Mouse (Mus musculus) heart, embryonic 14.5 days (tissue): ENCODE measurements around the gene Fam189b. TPM values are rescaled to one million over a fixed set of nuclear protein-coding genes. Genes with fewer than 3 reads are reported as not detected.

Experiments used
- ATAC-seq: fragments of 200-750 bp; cut with Nextera tagmentation; 2 replicates; pipeline ENCODE4 v1.8.0; 2017; ENCODE audit warnings: low read depth, moderate TSS enrichment; ENCODE audit not compliant: insufficient number of reproducible peaks, insufficient read depth, low FRiP score
- H3K27ac ChIP-seq, 2 experiments: fragments of 200-500 bp in 1 of 2; fragments of 300-500 bp in 1 of 2; sonication (generic) in 1 of 2; replicated peaks in 1 of 2; 2 replicates each; pipeline ENCODE4 v1.5.1; 2012 to 2014; ENCODE audit warnings: low read depth in 2 of 2, low read length in 2 of 2, control low read depth in 1 of 2, mild to moderate bottlenecking in 1 of 2, mixed read lengths in 1 of 2; ENCODE audit not compliant: control insufficient read depth in 1 of 2, insufficient read depth in 1 of 2
- H3K27me3 ChIP-seq: fragments of 300-500 bp; sonication (generic); 2 replicates; pipeline ENCODE4 v1.6.1; 2014; ENCODE audit warnings: mild to moderate bottlenecking, low read length, control low read depth; ENCODE audit not compliant: control insufficient read depth, insufficient read depth
- H3K36me3 ChIP-seq: fragments of 300-500 bp; sonication (generic); 2 replicates; pipeline ENCODE4 v1.6.1; 2014; ENCODE audit warnings: mild to moderate bottlenecking, control low read depth, low read length, mixed read lengths; ENCODE audit not compliant: control insufficient read depth, insufficient read depth
- H3K4me1 ChIP-seq, 2 experiments: fragments of 200-500 bp in 1 of 2; fragments of 300-500 bp in 1 of 2; sonication (generic) in 1 of 2; 2 replicates each; pipeline ENCODE4 v1.6.1; 2012 to 2014; ENCODE audit warnings: low read length in 2 of 2, control low read depth in 1 of 2, mixed read lengths in 1 of 2; ENCODE audit not compliant: control insufficient read depth in 2 of 2, insufficient read depth in 2 of 2
- H3K4me2 ChIP-seq: fragments of 300-500 bp; sonication (generic); 2 replicates; pipeline ENCODE4 v1.6.1; 2014; ENCODE audit warnings: mild to moderate bottlenecking, low read length
- H3K4me3 ChIP-seq, 2 experiments: fragments of 200-500 bp in 1 of 2; fragments of 300-500 bp in 1 of 2; sonication (generic) in 1 of 2; 2 replicates each; pipeline ENCODE4 v1.5.1; 2012 to 2014; ENCODE audit warnings: low read length in 2 of 2, mild to moderate bottlenecking in 2 of 2, control low read depth in 1 of 2, low read depth in 1 of 2, moderate library complexity in 1 of 2; ENCODE audit not compliant: control insufficient read depth in 1 of 2, insufficient read depth in 1 of 2
- H3K9ac ChIP-seq: fragments of 300-500 bp; sonication (generic); 2 replicates; pipeline ENCODE4 v1.6.1; 2014; ENCODE audit warnings: mild to moderate bottlenecking, low read length
- H3K9me3 ChIP-seq: fragments of 300-500 bp; sonication (generic); 2 replicates; pipeline ENCODE4 v1.6.1; 2016; ENCODE audit warnings: low read length, control low read depth; ENCODE audit not compliant: control insufficient read depth
- WGBS: fragments of 180-500 bp; shearing (Covaris S2); extraction: QIAGEN DNeasy Blood & Tissue Kit; methylation state at CpG from one replicate; pipeline ENCODE4 v1.1.7; 2014; 5-methylcytosine and 5-hydroxymethylcytosine counted together
- polyA plus RNA-seq: library from polyadenylated mRNA; unstranded; fragments of >200 nt; fragmentation: Nextera tagmentation; extraction: Ambion mirVana; gene quantifications from 2 replicates; pipeline ENCODE4 v1.2.1, GENCODE M21; 2014

Fam189b gene
- polyA plus RNA-seq, 1 experiment from 2014 or later = 12.8 TPM

DNA sequence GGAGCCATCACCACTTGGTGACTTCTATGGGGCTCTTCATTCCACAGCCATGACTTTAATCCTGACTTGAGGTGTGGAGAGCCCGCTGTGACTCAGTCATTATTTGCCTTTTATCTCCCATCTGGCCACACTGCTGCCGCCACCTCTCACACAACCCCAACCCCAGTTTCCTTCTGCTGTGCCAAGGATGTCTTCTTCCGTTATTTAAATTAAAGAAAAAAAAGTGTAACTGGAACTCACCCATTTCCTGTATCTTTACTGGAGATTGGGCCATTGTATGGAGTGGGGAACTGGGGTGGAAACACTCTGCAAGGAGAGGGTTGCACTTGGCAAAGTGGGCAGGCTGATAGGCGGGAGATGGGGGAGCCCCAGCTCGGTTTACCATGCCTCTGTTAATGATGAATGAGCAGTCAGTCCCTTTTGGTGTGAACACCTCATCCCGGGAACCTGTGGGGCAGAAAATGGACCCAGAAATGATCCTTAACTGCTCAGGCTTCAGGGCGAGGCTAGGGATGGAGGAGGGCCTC is 349 bp upstream of the Fam189b start:
- no peak for ATAC-seq
- H3K36me3 ChIP-seq = peaks cover 42% of the 10 kb centered on the region
- WGBS = 43% methylated on average over 7 of the region's 7 CpGs

DNA sequence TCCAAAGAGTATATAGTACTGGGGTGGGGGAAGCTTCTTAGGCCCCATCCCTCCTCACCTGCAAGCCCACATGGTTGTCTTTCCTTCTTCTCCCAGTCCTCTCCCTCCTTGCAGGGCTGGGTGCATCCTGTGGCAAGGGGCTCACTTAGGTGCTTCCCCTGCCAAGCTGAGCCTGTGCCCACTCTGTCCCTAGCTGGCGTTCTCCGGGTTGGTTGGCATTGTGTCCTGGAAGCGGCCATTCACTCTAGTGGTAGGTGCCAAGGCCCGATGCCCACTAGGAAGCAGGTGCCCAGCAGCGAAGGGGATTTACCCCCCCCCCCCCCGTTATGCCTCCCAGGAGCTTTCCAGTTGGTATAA is 994 bp downstream of the Fam189b start:
- Histone ChIP-seq H3K27ac (no peak overlapping the region), H3K4me2 (peak overlapping the region; percentile 82), H3K9ac (peak overlapping the region; percentile 81), H3K36me3 (peaks cover 53% of the 10 kb centered on the region), H3K9me3 (no peaks in the 10 kb centered on the region), H3K4me3 (peak overlapping the region; percentile 48 to 79), H3K27me3 (no peaks in the 10 kb centered on the region), H3K4me1 (peaks cover 9 to 11% of the 10 kb centered on the region in 2 experiments)
- WGBS = 83% methylated on average over 6 of the region's 6 CpGs
- ATAC-seq = no peak

More for the DNA sequence above, 349 bp upstream of the Fam189b start:
- H3K4me2 ChIP-seq = peak overlapping the region; percentile 82
- peak overlapping the region in 1 of 2 experiments; percentile 48; a peak in 3 of 4 replicates for H3K4me3 ChIP-seq
- H3K27ac ChIP-seq = no peak overlapping the region; a peak in 1 of 4 replicates
- peaks cover 11 to 17% of the 10 kb centered on the region in 2 experiments for H3K4me1 ChIP-seq
- peak overlapping the region; percentile 81 for H3K9ac ChIP-seq
- H3K27me3 ChIP-seq = no peaks in the 10 kb centered on the region
- no peaks in the 10 kb centered on the region for H3K9me3 ChIP-seq

DNA sequence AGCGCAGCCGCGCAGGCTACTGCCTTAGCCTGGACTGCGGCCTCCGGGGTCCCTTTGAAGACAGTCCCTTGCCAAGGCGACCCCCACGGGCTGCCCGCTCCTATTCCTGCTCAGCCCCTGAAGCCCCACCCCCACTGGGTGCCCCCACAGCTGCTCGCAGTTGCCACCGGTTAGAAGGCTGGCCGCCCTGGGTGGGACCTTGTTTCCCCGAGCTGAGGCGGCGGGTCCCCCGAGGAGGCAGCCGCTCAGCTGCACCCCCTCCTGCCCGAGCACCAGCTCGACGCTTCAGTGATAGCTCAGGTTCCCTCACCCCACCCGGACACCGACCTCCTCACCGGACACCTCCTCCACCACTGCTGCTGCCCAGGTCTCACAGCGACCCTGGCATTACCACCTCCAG is 4.3 kb downstream of the Fam189b start:
- peaks cover 20% of the 10 kb centered on the region for H3K36me3 ChIP-seq
- no peaks in the 10 kb centered on the region for H3K9me3 ChIP-seq
- no peak overlapping the region for H3K4me3 ChIP-seq
- ATAC-seq = no peak
- H3K4me1 ChIP-seq = peaks cover 9 to 11% of the 10 kb centered on the region in 2 experiments
- no peak overlapping the region for H3K27ac ChIP-seq
- H3K4me2 ChIP-seq = no peak overlapping the region
- no peak overlapping the region for H3K9ac ChIP-seq
- H3K27me3 ChIP-seq = no peaks in the 10 kb centered on the region
- 36% methylated on average over 23 of the region's 23 CpGs for WGBS

DNA sequence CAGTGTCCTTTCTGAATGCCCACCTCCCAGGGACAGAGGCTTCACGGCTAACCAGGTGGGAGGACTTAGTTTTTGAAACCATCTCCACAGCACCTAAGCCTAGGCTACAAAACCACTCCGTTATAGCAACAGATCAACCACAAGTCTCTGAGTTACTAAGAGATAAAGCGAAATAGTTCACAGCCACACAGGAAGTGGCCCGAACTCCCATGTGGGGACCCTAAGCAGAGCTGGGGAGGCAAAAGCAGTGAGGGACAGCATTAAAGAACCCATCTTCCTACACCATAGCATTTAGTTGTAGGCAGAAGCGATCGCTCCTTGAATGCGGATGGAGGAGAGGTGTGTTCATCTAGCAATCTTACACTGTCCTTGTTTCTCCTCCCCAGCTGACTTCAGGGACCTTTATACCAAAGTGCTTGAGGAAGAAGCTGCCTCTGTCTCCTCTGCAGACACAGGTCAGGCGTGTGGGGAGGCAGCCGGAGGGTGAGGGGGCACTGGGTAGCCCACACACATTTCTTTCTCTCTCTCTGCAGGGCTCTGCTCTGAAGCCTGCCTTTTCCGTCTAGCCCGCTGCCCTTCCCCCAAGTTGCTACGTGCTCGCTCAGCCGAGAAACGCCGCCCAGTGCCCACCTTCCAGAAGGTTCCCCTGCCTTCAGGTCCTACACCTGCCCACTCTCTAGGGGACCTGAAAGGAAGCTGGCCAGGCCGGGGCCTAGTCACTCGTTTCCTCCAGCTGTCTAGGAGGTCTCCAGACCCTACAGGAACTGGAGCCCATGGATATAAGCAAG is 4.9 kb downstream of the Fam189b start:
- Histone ChIP-seq H3K4me1 (peaks cover 7 to 8% of the 10 kb centered on the region in 2 experiments), H3K9me3 (no peaks in the 10 kb centered on the region), H3K27me3 (no peaks in the 10 kb centered on the region), H3K36me3 (peaks cover 15% of the 10 kb centered on the region; the same call in 1 of the 2 replicates), H3K4me3 (no peak overlapping the region), H3K4me2 (no peak overlapping the region), H3K9ac (no peak overlapping the region), H3K27ac (no peak overlapping the region)
- WGBS = 79% methylated on average over 18 of the region's 18 CpGs
- no peak for ATAC-seq

DNA sequence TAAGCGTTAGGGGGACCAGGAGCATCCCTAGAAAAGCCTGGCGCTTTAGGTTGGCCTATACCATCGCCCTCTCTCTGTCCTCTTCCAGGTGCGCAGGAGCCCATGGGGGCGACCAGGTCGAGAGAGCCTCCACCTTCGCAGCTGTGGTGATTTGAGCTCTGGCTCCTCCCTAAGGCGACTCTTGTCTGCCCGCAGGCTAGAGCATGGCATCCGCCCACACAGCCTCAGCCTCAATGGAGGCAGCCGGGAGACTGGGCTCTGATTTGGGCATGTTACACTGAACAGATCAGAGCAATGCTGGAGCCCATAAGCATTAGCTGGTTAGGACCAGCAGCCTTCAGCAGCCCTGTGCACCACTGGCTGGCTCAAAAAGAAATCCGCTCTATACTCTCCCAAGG is 5.5 kb downstream of the Fam189b start:
- peaks cover 6% of the 10 kb centered on the region in 2 experiments for H3K4me1 ChIP-seq
- ATAC-seq = no peak
- H3K9me3 ChIP-seq = no peaks in the 10 kb centered on the region
- no peak overlapping the region for H3K4me3 ChIP-seq
- peaks cover 15% of the 10 kb centered on the region; the same call in 1 of the 2 replicates for H3K36me3 ChIP-seq
- no peaks in the 10 kb centered on the region for H3K27me3 ChIP-seq
- 70% methylated on average over 12 of the region's 12 CpGs for WGBS
- no peak overlapping the region for H3K27ac ChIP-seq
- H3K4me2 ChIP-seq = no peak overlapping the region
- no peak overlapping the region for H3K9ac ChIP-seq

DNA sequence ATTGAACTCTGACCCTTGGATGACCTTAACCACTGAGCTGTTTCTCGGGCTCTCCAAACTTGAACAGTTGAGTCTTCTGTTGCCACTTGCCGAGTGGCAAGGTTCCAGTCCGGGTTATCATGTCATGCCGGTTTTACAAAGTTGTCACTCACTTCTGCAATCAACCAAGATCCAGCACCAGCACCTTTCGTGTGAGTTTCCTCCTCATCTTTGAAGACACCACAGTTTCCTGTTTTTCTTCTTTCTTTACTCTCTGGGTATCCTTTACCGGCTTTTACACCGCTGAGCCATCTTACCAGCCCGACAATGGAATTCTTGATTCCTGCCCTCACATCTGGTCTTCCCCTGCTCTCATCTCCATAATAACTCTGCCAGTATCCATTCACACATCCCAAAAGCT is 7.5 kb downstream of the Fam189b start:
- WGBS = 75% methylated on average over 8 of the region's 8 CpGs
- no peak overlapping the region for H3K27ac ChIP-seq
- no peak overlapping the region for H3K9ac ChIP-seq
- H3K4me3 ChIP-seq = no peak overlapping the region
- H3K4me2 ChIP-seq = no peak overlapping the region
- H3K36me3 ChIP-seq = peaks cover 15% of the 10 kb centered on the region; the same call in 1 of the 2 replicates
- H3K9me3 ChIP-seq = no peaks in the 10 kb centered on the region
- peaks cover 0 to 2% of the 10 kb centered on the region in 2 experiments; a peak in 1 of 4 replicates for H3K4me1 ChIP-seq
- H3K27me3 ChIP-seq = no peaks in the 10 kb centered on the region
- ATAC-seq = no peak

DNA sequence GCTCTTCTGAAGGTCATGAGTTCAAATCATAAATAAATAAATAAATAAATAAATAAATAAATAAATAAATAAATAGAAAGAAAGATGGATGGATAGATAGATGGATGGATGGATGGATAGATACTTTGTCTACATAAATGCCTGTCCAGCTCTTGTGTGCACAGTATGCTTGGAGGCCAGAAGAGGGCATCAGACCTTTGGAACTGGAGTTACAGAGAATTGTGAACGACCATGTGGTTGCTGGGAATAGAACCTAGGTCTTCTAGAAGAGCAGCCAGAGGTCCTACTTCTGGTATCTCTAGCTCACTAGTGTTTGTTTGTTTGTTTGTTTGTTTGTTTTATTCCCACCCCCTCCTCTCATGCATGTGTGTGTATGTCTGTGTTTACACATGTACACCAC is 10.4 kb downstream of the Fam189b start:
- 84% methylated on average over 1 of the region's 1 CpGs for WGBS
- Histone ChIP-seq H3K4me1 (peaks cover 4 to 9% of the 10 kb centered on the region in 2 experiments), H3K4me2 (no peak overlapping the region), H3K4me3 (no peak overlapping the region), H3K9ac (no peak overlapping the region), H3K36me3 (0 out of 2 replicates have a peak, but pooled peaks cover 4% of the 10 kb centered on the region), H3K27me3 (no peaks in the 10 kb centered on the region), H3K9me3 (no peaks in the 10 kb centered on the region), H3K27ac (no peak overlapping the region)
- no peak for ATAC-seq
